Mouse (Mus musculus) C2C12 (cell line): Measurements from ENCODE around the gene Pard3b. TPM values are rescaled to one million over a fixed set of nuclear protein-coding genes. Genes with fewer than 3 reads are reported as not detected.

ENCODE experiments used
- H3K27me3 ChIP-seq: one replicate; pipeline ENCODE4 v1.6.1; 2011; ENCODE audit not compliant: control insufficient read depth, insufficient read depth, insufficient read length
- H3K36me3 ChIP-seq: one replicate; pipeline ENCODE4 v1.6.1; 2011; ENCODE audit not compliant: control insufficient read depth, insufficient read depth
- H3K4me3 ChIP-seq: one replicate; pipeline ENCODE4 v1.5.1; 2011; ENCODE audit warnings: mild to moderate bottlenecking, control low read depth; ENCODE audit not compliant: poor library complexity, insufficient read depth, severe bottlenecking
- H3K79me2 ChIP-seq: one replicate; pipeline ENCODE4 v1.6.1; 2011; ENCODE audit not compliant: control insufficient read depth, insufficient read depth
- H3K79me3 ChIP-seq: one replicate; pipeline ENCODE4 v1.6.1; 2011; ENCODE audit warnings: low read depth, control low read depth
- H3ac ChIP-seq: one replicate; pipeline ENCODE3; 2011; ENCODE audit warnings: low read depth; ENCODE audit not compliant: control insufficient read depth, insufficient read length
- CEBPB ChIP-seq: IDR thresholded peaks from one replicate; pipeline ENCODE4 v1.6.1; 2011; ENCODE audit warnings: low read depth, mild to moderate bottlenecking, control low read depth, moderate library complexity
- CTCF ChIP-seq: IDR thresholded peaks from one replicate; pipeline ENCODE4 v1.5.1; 2011; ENCODE audit not compliant: control insufficient read depth, insufficient read depth, insufficient read length
- FOSL1 ChIP-seq: IDR thresholded peaks from one replicate; pipeline ENCODE4 v1.8.0; 2011; ENCODE audit warnings: mild to moderate bottlenecking, low read length; ENCODE audit not compliant: poor library complexity, insufficient read depth, severe bottlenecking
- MAX ChIP-seq: IDR thresholded peaks from one replicate; pipeline ENCODE4 v1.6.1; 2011; ENCODE audit warnings: mild to moderate bottlenecking, control low read depth
- MYOD1 ChIP-seq: IDR thresholded peaks from one replicate; pipeline ENCODE4 v1.6.1; 2011; ENCODE audit warnings: low read depth; ENCODE audit not compliant: control insufficient read depth, insufficient read length
- MYOG ChIP-seq: IDR thresholded peaks from one replicate; pipeline ENCODE4 v1.6.1; 2011; ENCODE audit not compliant: control insufficient read depth, insufficient read length; ENCODE audit errors: extremely low read depth
- USF1 ChIP-seq: IDR thresholded peaks from one replicate; pipeline ENCODE4 v1.6.1; 2011; ENCODE audit warnings: low read depth, mild to moderate bottlenecking, control low read depth, moderate library complexity
- polyA plus RNA-seq: library from polyadenylated mRNA; unstranded; fragments of >200 nt; fragmentation: generic; extraction: Trizol; gene quantifications from one replicate; pipeline ENCODE4 v1.2.1, GENCODE M21; 2012; ENCODE audit warnings: missing spikeins

Gene Pard3b
- polyA plus RNA-seq, 1 experiment = 0.20 TPM

- no peaks in the 10 kb centered on the region for H3K79me3 ChIP-seq
- H3ac ChIP-seq = no peak overlapping the region
- no peaks in the 10 kb centered on the region for H3K79me2 ChIP-seq
- no peak overlapping the region for H3K4me3 ChIP-seq
- no peak for TF ChIP-seq CTCF
- TF ChIP-seq CEBPB = no peak
- no peak for TF ChIP-seq USF1
- TF ChIP-seq MAX = no peak
- no peak for TF ChIP-seq MYOD1
- TF ChIP-seq MYOG = no peak
- TF ChIP-seq FOSL1 = no peak
- H3K27me3 ChIP-seq = no peaks in the 10 kb centered on the region
- no peaks in the 10 kb centered on the region for H3K36me3 ChIP-seq
Observed at GRCm38 (mm10) chr1:62235121-62235520, 596.5 kb downstream of the Pard3b start.

- Histone ChIP-seq H3K79me3 (no peaks in the 10 kb centered on the region), H3K79me2 (no peaks in the 10 kb centered on the region), H3K27me3 (no peaks in the 10 kb centered on the region), H3ac (no peak overlapping the region), H3K4me3 (no peak overlapping the region), H3K36me3 (no peaks in the 10 kb centered on the region)
- TF ChIP-seq FOSL1 (no peak), MYOG (no peak)
Observed at GRCm38 (mm10) chr1:62244191-62244984, 605.8 kb downstream of the Pard3b start.

GRCm38 (mm10) chr1:62252432-62252831, 613.8 kb downstream of the Pard3b start:
- no peak for TF ChIP-seq FOSL1
- no peak for TF ChIP-seq USF1
- TF ChIP-seq CTCF = no peak
- no peak for TF ChIP-seq MYOG
- TF ChIP-seq CEBPB = no peak
- TF ChIP-seq MAX = no peak
- TF ChIP-seq MYOD1 = no peak

GRCm38 (mm10) chr1:62254316-62254715, 615.7 kb downstream of the Pard3b start:
- H3K27me3 ChIP-seq = no peaks in the 10 kb centered on the region
- H3K79me2 ChIP-seq = no peaks in the 10 kb centered on the region
- no peak overlapping the region for H3ac ChIP-seq
- no peaks in the 10 kb centered on the region for H3K79me3 ChIP-seq
- H3K4me3 ChIP-seq = no peak overlapping the region
- H3K36me3 ChIP-seq = no peaks in the 10 kb centered on the region
- TF ChIP-seq CTCF = no peak
- no peak for TF ChIP-seq USF1
- TF ChIP-seq MYOD1 = no peak
- no peak for TF ChIP-seq CEBPB
- no peak for TF ChIP-seq MYOG
- TF ChIP-seq FOSL1 = no peak

More at GRCm38 (mm10) chr1:62252432-62252831, 613.8 kb downstream of the Pard3b start:
- no peak overlapping the region for H3K4me3 ChIP-seq
- no peaks in the 10 kb centered on the region for H3K27me3 ChIP-seq
- no peaks in the 10 kb centered on the region for H3K79me3 ChIP-seq
- H3ac ChIP-seq = no peak overlapping the region
- H3K36me3 ChIP-seq = no peaks in the 10 kb centered on the region
- no peaks in the 10 kb centered on the region for H3K79me2 ChIP-seq

GRCm38 (mm10) chr1:62254888-62255287, 616.3 kb downstream of the Pard3b start:
- Histone ChIP-seq H3K79me2 (no peaks in the 10 kb centered on the region), H3K4me3 (no peak overlapping the region), H3ac (no peak overlapping the region), H3K27me3 (no peaks in the 10 kb centered on the region), H3K79me3 (no peaks in the 10 kb centered on the region), H3K36me3 (no peaks in the 10 kb centered on the region)
- TF ChIP-seq MYOG = no peak
- no peak for TF ChIP-seq FOSL1
- no peak for TF ChIP-seq CEBPB
- TF ChIP-seq USF1 = no peak

- Histone ChIP-seq H3K79me2 (no peaks in the 10 kb centered on the region), H3K27me3 (no peaks in the 10 kb centered on the region), H3ac (no peak overlapping the region), H3K79me3 (no peaks in the 10 kb centered on the region), H3K36me3 (no peaks in the 10 kb centered on the region), H3K4me3 (no peak overlapping the region)
- no peak for TF ChIP-seq MYOD1
- TF ChIP-seq MAX = no peak
Observed at GRCm38 (mm10) chr1:62276466-62276865, 637.8 kb downstream of the Pard3b start.
